Mouse (Mus musculus): ENCODE data around the gene Mdm2. TPM values are rescaled to one million over a fixed set of nuclear protein-coding genes. Genes with fewer than 3 reads are reported as not detected.

The Mdm2 gene
- polyA plus RNA-seq, 1 experiment from 2014 or later = 76.5 TPM

Other genes starting within 250 kb of the Mdm2 start
- gene Cpm, start 81.3 kb downstream of the Mdm2 start, polyA plus RNA-seq (2016; fragmentation: Nextera tagmentation; extraction: Ambion mirVana) = 5.2 and 6.5 TPM in 2 replicates
- 34.1 and 37.4 TPM in 2 replicates for gene Slc35e3, start 35.6 kb upstream of the Mdm2 start, polyA plus RNA-seq (2016; fragmentation: Nextera tagmentation; extraction: Ambion mirVana)
- gene Nup107, start 81.9 kb upstream of the Mdm2 start, polyA plus RNA-seq (2016; fragmentation: Nextera tagmentation; extraction: Ambion mirVana) = 87.5 and 95.3 TPM in 2 replicates
- gene Rap1b, start 135.3 kb upstream of the Mdm2 start, polyA plus RNA-seq (2016; fragmentation: Nextera tagmentation; extraction: Ambion mirVana) = 125 and 130 TPM in 2 replicates